Mouse (Mus musculus) intestine, postnatal 0 days (tissue): ENCODE data around the gene Serpinh1. TPM values are rescaled to one million over a fixed set of nuclear protein-coding genes. Genes with fewer than 3 reads are reported as not detected.

Experiments
- ATAC-seq: fragments of 200-750 bp; cut with Nextera tagmentation; 2 replicates; pipeline ENCODE4 v1.8.0; 2017; ENCODE audit warnings: mild to moderate bottlenecking, moderate TSS enrichment, moderate library complexity
- H3K27ac ChIP-seq: fragments of 300-500 bp; sonication (generic); 2 replicates; pipeline ENCODE4 v1.5.1; 2014; ENCODE audit warnings: mild to moderate bottlenecking, low read depth, low read length, moderate library complexity
- H3K27me3 ChIP-seq: fragments of 300-500 bp; sonication (generic); replicated peaks from 2 replicates; pipeline ENCODE4 v1.6.1; 2014; ENCODE audit warnings: low read length, mixed read lengths; ENCODE audit not compliant: control insufficient read depth, insufficient read depth
- H3K36me3 ChIP-seq: fragments of 300-500 bp; sonication (generic); 2 replicates; pipeline ENCODE4 v1.6.1; 2014; ENCODE audit warnings: mild to moderate bottlenecking, moderate library complexity; ENCODE audit not compliant: control insufficient read depth, insufficient read depth
- H3K4me1 ChIP-seq: fragments of 300-500 bp; sonication (generic); replicated peaks from 2 replicates; pipeline ENCODE4 v1.6.1; 2014; ENCODE audit warnings: antibody characterized with exemption, low read length, mixed read lengths; ENCODE audit not compliant: control insufficient read depth, insufficient read depth
- H3K4me2 ChIP-seq: fragments of 300-500 bp; sonication (generic); replicated peaks from 2 replicates; pipeline ENCODE4 v1.6.1; 2014; ENCODE audit warnings: low read depth, mild to moderate bottlenecking, moderate library complexity
- H3K4me3 ChIP-seq: fragments of 300-500 bp; sonication (generic); 2 replicates; pipeline ENCODE4 v1.5.1; 2014; ENCODE audit warnings: low read depth, low read length
- H3K9ac ChIP-seq: fragments of 300-500 bp; sonication (generic); 2 replicates; pipeline ENCODE4 v1.6.1; 2014; ENCODE audit warnings: mild to moderate bottlenecking, low read depth, low read length
- H3K9me3 ChIP-seq: fragments of 300-500 bp; sonication (generic); 2 replicates; pipeline ENCODE4 v1.6.1; 2016; ENCODE audit warnings: mixed run types; ENCODE audit not compliant: control insufficient read depth
- CTCF ChIP-seq: sonication (generic); IDR thresholded peaks from 2 replicates; pipeline ENCODE4 v1.5.1; 2016; ENCODE audit warnings: low read depth, mild to moderate bottlenecking, control low read depth, antibody characterized with exemption, moderate library complexity
- WGBS: fragments of 180-500 bp; shearing (Covaris S2); extraction: QIAGEN DNeasy Blood & Tissue Kit; methylation state at CpG from one replicate; pipeline ENCODE4 v1.1.7; 2014; 5-methylcytosine and 5-hydroxymethylcytosine counted together
- polyA plus RNA-seq: library from polyadenylated mRNA; unstranded; fragments of >200 nt; fragmentation: Nextera tagmentation; extraction: Ambion mirVana; gene quantifications from 2 replicates; pipeline ENCODE4 v1.2.1, GENCODE M21; 2015

The Serpinh1 gene
- polyA plus RNA-seq, 1 experiment from 2014 or later: 204 TPM

- Histone ChIP-seq H3K4me1 (peaks cover 9% of the 10 kb centered on the region), H3K36me3 (peaks cover 13% of the 10 kb centered on the region), H3K27me3 (no peaks in the 10 kb centered on the region), H3K4me3 (no peak overlapping the region), H3K9ac (no peak overlapping the region), H3K27ac (no peak overlapping the region), H3K9me3 (no peaks in the 10 kb centered on the region), H3K4me2 (no peak overlapping the region)
- no peak for ATAC-seq
- 72% methylated on average over 13 of the region's 13 CpGs for WGBS
- TF ChIP-seq CTCF: no peak
Measured at GRCm38 (mm10) chr7:99393711-99394325, 40.8 kb upstream of the Serpinh1 start.

GRCm38 (mm10) chr7:99392696-99393095 lies 39.7 kb upstream of the Serpinh1 start:
- Histone ChIP-seq H3K4me2 (no peak overlapping the region), H3K4me1 (peaks cover 7% of the 10 kb centered on the region), H3K4me3 (no peak overlapping the region), H3K9ac (no peak overlapping the region), H3K9me3 (no peaks in the 10 kb centered on the region), H3K36me3 (peaks cover 16% of the 10 kb centered on the region), H3K27me3 (no peaks in the 10 kb centered on the region), H3K27ac (no peak overlapping the region)
- ATAC-seq: no peak
- WGBS: 58% methylated on average over 2 of the region's 2 CpGs
- no peak for TF ChIP-seq CTCF

DNA sequence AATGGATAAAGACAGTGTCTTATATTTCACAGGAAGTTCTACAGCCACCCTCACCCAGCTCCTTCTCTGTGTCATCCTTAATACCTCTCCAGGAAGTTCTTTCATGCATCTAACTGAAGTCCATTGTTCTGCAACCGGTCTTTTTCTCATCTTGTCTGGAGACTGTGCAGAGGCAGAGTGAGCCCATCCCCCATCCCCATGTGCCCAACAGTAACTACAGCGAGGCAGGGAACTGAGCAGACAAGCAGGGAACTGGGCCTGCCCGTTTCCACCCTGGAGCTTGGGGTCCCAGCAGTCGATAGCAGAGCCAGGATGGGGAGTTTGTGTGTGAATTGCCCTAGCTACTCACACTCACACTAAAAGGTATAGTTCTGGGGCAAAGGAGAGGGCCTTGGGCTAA lies 37.5 kb upstream of the Serpinh1 start:
- no peak overlapping the region for H3K4me3 ChIP-seq
- 67% methylated on average over 4 of the region's 4 CpGs for WGBS
- H3K27me3 ChIP-seq: no peaks in the 10 kb centered on the region
- ATAC-seq: no peak
- H3K9me3 ChIP-seq: no peaks in the 10 kb centered on the region
- peaks cover 9% of the 10 kb centered on the region; the same call in 1 of the 2 replicates for H3K4me1 ChIP-seq
- H3K36me3 ChIP-seq: peaks cover 16% of the 10 kb centered on the region
- H3K9ac ChIP-seq: no peak overlapping the region
- no peak overlapping the region for H3K4me2 ChIP-seq
- no peak overlapping the region for H3K27ac ChIP-seq
- no peak for TF ChIP-seq CTCF

GRCm38 (mm10) chr7:99387356-99387755 lies 34.3 kb upstream of the Serpinh1 start:
- H3K27ac ChIP-seq: no peak overlapping the region
- 91% methylated on average over 5 of the region's 5 CpGs for WGBS
- no peaks in the 10 kb centered on the region for H3K9me3 ChIP-seq
- no peak overlapping the region for H3K9ac ChIP-seq
- H3K36me3 ChIP-seq: peaks cover 16% of the 10 kb centered on the region
- H3K4me3 ChIP-seq: no peak overlapping the region
- ATAC-seq: no peak
- H3K27me3 ChIP-seq: no peaks in the 10 kb centered on the region
- peaks cover 19% of the 10 kb centered on the region; the same call in 1 of the 2 replicates for H3K4me1 ChIP-seq
- TF ChIP-seq CTCF: no peak
- no peak overlapping the region for H3K4me2 ChIP-seq

DNA sequence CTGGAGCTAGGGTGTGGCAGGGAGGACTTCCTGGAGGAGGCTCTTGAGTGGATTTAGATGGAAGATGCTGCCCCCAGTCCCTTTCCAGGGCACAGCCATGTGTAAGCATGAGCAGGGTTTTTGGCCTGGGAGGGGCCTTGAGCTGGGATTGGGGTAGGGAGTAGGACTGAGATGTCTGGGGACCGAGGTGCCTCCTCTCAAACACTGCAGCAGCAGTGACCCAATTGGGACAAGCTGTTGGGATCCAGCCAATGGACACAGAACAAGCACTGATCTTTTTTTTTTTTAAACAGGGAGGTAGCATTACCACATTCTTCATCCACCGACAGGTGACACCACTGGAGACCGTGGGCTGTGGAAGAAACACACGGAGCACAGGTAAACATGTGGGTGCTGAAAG lies 33.8 kb upstream of the Serpinh1 start:
- H3K9me3 ChIP-seq: no peaks in the 10 kb centered on the region
- peaks cover 13% of the 10 kb centered on the region for H3K36me3 ChIP-seq
- no peak for ATAC-seq
- peaks cover 20% of the 10 kb centered on the region; the same call in 1 of the 2 replicates for H3K4me1 ChIP-seq
- WGBS: 89% methylated on average over 4 of the region's 4 CpGs
- no peak overlapping the region for H3K27ac ChIP-seq
- no peak overlapping the region for H3K9ac ChIP-seq
- no peak for TF ChIP-seq CTCF
- no peak overlapping the region for H3K4me3 ChIP-seq
- no peaks in the 10 kb centered on the region for H3K27me3 ChIP-seq
- H3K4me2 ChIP-seq: no peak overlapping the region

DNA sequence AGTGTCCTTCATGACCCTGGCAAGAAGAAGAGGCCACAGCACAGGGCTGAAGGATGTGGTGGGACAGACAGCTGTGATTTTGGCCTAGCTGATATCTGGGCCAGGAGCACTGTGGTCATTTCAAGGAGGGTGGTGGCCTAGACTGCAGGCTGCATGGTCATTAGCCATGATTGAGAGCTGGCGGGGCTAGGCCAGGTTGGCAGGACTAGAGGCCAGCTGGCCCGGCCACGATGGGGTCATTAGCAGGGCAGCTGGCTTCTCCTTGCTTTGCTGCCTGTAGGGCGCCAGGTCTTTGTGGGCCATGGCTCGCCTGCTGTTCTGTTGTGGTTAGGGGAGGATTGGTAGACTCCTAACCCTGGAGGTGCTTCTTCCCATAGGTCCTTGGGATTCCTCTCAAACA lies 33.0 kb upstream of the Serpinh1 start:
- H3K4me1 ChIP-seq: peaks cover 20% of the 10 kb centered on the region; the same call in 1 of the 2 replicates
- H3K9me3 ChIP-seq: no peaks in the 10 kb centered on the region
- H3K9ac ChIP-seq: no peak overlapping the region
- no peak overlapping the region for H3K4me3 ChIP-seq
- peaks cover 9% of the 10 kb centered on the region for H3K36me3 ChIP-seq
- WGBS: 84% methylated on average over 5 of the region's 5 CpGs
- no peak for ATAC-seq
- TF ChIP-seq CTCF: no peak
- H3K27me3 ChIP-seq: no peaks in the 10 kb centered on the region
- no peak overlapping the region for H3K27ac ChIP-seq
- H3K4me2 ChIP-seq: no peak overlapping the region
